Mouse (Mus musculus) lung, embryonic 14.5 days (tissue): ENCODE results near the gene Krt87. TPM values are rescaled to one million over a fixed set of nuclear protein-coding genes. Genes with fewer than 3 reads are reported as not detected.

Experiments
- ATAC-seq: fragments of 200-750 bp; cut with Nextera tagmentation; 2 replicates; pipeline ENCODE4 v1.8.0; 2017; ENCODE audit warnings: mild to moderate bottlenecking, moderate TSS enrichment, moderate library complexity; ENCODE audit not compliant: insufficient read depth
- DNase-seq: peaks from one replicate; pipeline ENCODE4 v3.0.0-alpha.2; 2015
- H3K27ac ChIP-seq: fragments of 300-500 bp; sonication (generic); 2 replicates; pipeline ENCODE4 v1.5.1; 2014; ENCODE audit warnings: low read depth, mild to moderate bottlenecking, moderate library complexity
- H3K27me3 ChIP-seq: fragments of 300-500 bp; sonication (generic); 2 replicates; pipeline ENCODE4 v1.6.1; 2014; ENCODE audit warnings: low read length, control low read depth; ENCODE audit not compliant: insufficient read depth
- H3K36me3 ChIP-seq: fragments of 300-500 bp; sonication (generic); 2 replicates; pipeline ENCODE4 v1.6.1; 2014; ENCODE audit warnings: control low read depth; ENCODE audit not compliant: insufficient read depth
- H3K4me1 ChIP-seq: fragments of 300-500 bp; sonication (generic); 2 replicates; pipeline ENCODE4 v1.6.1; 2014; ENCODE audit warnings: antibody characterized with exemption, control low read depth; ENCODE audit not compliant: insufficient read depth
- H3K4me2 ChIP-seq: fragments of 300-500 bp; sonication (generic); 2 replicates; pipeline ENCODE4 v1.6.1; 2014; ENCODE audit warnings: mild to moderate bottlenecking
- H3K4me3 ChIP-seq: fragments of 300-500 bp; sonication (generic); 2 replicates; pipeline ENCODE4 v1.5.1; 2014; ENCODE audit warnings: low read depth, low read length
- H3K9ac ChIP-seq: fragments of 300-500 bp; sonication (generic); 2 replicates; pipeline ENCODE4 v1.6.1; 2014
- H3K9me3 ChIP-seq: fragments of 300-500 bp; sonication (generic); 2 replicates; pipeline ENCODE4 v1.6.1; 2016; ENCODE audit warnings: low read depth, low read length, control low read depth
- CTCF ChIP-seq: IDR thresholded peaks from 2 replicates; pipeline ENCODE4 v1.5.1; 2016; ENCODE audit warnings: antibody characterized with exemption, low read depth
- WGBS: fragments of 180-500 bp; shearing (Covaris S2); extraction: QIAGEN DNeasy Blood & Tissue Kit; methylation state at CpG from one replicate; pipeline ENCODE4 v1.1.7; 2014; 5-methylcytosine and 5-hydroxymethylcytosine counted together
- polyA plus RNA-seq: library from polyadenylated mRNA; unstranded; fragments of >200 nt; fragmentation: Nextera tagmentation; extraction: Ambion mirVana; gene quantifications from 2 replicates; pipeline ENCODE4 v1.2.1, GENCODE M21; 2014

Gene Krt87
- polyA plus RNA-seq, 1 experiment from 2014 or later = 0.22 TPM

DNA sequence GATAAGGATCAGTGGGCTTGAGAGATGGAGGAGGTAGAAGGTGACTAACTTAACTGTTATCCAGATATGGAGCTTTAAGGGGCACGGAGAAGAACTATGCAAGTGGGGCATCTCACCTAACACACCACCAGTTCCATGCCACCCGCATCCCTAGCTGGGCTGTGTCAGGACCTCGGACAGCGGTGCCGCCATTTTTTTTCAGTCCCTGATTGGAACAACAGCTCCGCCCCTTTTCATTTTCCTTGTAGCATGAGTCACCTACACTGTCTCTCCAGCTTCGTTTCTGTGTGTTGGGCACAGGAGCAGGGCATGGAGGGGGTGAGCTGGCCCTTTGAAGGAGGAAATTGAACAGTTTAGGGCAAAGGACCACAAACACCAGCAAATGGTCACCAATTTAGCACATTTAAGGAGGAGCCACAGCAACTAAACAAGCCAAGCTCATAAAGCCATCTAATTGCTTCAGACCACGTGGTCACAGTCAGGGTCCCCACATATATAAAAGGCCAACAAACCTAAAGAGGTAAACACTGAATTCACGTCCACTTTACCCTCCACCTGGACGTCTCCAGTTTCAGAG is 34.4 kb upstream of the Krt87 start, which contains the start of gene Krt86:
TSS of gene Krt86 (plus strand) at position 527 of the 577 bp plus-strand sequence.
- Histone ChIP-seq H3K27ac (no peak within 1 kb of the TSS), H3K4me3 (no peak within 1 kb of the TSS), H3K9me3 (no peaks in the 10 kb centered on the region), H3K27me3 (no peaks in the 10 kb centered on the region), H3K36me3 (no peaks in the 10 kb centered on the region), H3K9ac (no peak within 1 kb of the TSS), H3K4me1 (no peaks in the 10 kb centered on the region), H3K4me2 (no peak within 1 kb of the TSS)
- DNase-seq = peak; percentile 84
- no peak for ATAC-seq
- no peak for TF ChIP-seq CTCF
- WGBS = 19% methylated on average over 10 of the region's 10 CpGs

GRCm38 (mm10) chr15:101469093-101469492 is 30.5 kb upstream of the Krt87 start:
- H3K27ac ChIP-seq = no peak overlapping the region
- no peak overlapping the region for H3K9ac ChIP-seq
- no peaks in the 10 kb centered on the region for H3K36me3 ChIP-seq
- H3K9me3 ChIP-seq = no peaks in the 10 kb centered on the region
- DNase-seq (no peak), ATAC-seq (no peak)
- 76% methylated on average over 4 of the region's 4 CpGs for WGBS
- no peaks in the 10 kb centered on the region for H3K4me1 ChIP-seq
- no peak overlapping the region for H3K4me3 ChIP-seq
- TF ChIP-seq CTCF = no peak
- H3K4me2 ChIP-seq = no peak overlapping the region
- no peaks in the 10 kb centered on the region for H3K27me3 ChIP-seq

- no peak within 1 kb of the TSS for H3K4me2 ChIP-seq
- WGBS = 75% methylated on average over 13 of the region's 13 CpGs
- DNase-seq (no peak), ATAC-seq (no peak)
- no peak within 1 kb of the TSS for H3K27ac ChIP-seq
- no peaks in the 10 kb centered on the region for H3K9me3 ChIP-seq
- no peak for TF ChIP-seq CTCF
- no peaks in the 10 kb centered on the region for H3K4me1 ChIP-seq
- H3K36me3 ChIP-seq = no peaks in the 10 kb centered on the region
- H3K9ac ChIP-seq = no peak within 1 kb of the TSS
- H3K4me3 ChIP-seq = no peak within 1 kb of the TSS
- H3K27me3 ChIP-seq = no peaks in the 10 kb centered on the region
These were observed 25.0 kb upstream of the Krt87 start, which contains the start of gene Krt81 for GRCm38 (mm10) chr15:101463651-101464050. Gene Krt81 (minus strand): TSS chr15:101463751.

- ATAC-seq = no peak
- WGBS = 75% methylated on average over 14 of the region's 14 CpGs
- Histone ChIP-seq H3K36me3 (no peaks in the 10 kb centered on the region), H3K27ac (no peak overlapping the region), H3K4me1 (no peaks in the 10 kb centered on the region), H3K9me3 (peaks cover 6% of the 10 kb centered on the region; the same call in 1 of the 2 replicates), H3K4me3 (no peak overlapping the region), H3K9ac (no peak overlapping the region), H3K27me3 (no peaks in the 10 kb centered on the region), H3K4me2 (no peak overlapping the region)
- TF ChIP-seq CTCF = peak; percentile 36
- no peak for DNase-seq
These were observed 20.7 kb upstream of the Krt87 start for GRCm38 (mm10) chr15:101459283-101459682.

GRCm38 (mm10) chr15:101458361-101458930 is 19.8 kb upstream of the Krt87 start:
- peak; percentile 17 for DNase-seq
- Histone ChIP-seq H3K9ac (no peak overlapping the region), H3K4me1 (no peaks in the 10 kb centered on the region), H3K4me2 (no peak overlapping the region), H3K4me3 (no peak overlapping the region), H3K27ac (no peak overlapping the region), H3K9me3 (peaks cover 6% of the 10 kb centered on the region; the same call in 1 of the 2 replicates), H3K36me3 (no peaks in the 10 kb centered on the region), H3K27me3 (no peaks in the 10 kb centered on the region)
- ATAC-seq = no peak
- WGBS = 49% methylated on average over 16 of the region's 16 CpGs
- TF ChIP-seq CTCF = no peak

DNA sequence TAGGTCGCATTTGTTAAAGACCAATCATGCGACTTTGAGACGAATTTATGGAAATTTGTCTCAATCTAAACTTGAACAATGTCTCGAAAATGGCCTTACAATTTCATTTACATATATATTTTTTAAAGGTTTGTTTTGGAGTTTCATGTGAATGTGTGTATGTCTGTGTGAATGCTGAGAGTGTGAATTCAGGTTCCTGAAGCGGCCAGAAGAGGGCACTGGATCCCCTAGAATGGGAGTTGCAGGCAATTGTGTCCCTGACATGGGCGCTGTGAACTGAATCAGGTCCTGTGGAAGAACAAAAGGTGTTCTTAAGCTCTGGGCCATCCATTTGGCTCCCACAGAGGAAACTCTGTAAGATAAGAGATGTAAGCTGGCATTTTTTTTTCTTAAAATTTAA is 17.3 kb upstream of the Krt87 start:
- no peaks in the 10 kb centered on the region for H3K36me3 ChIP-seq
- no peak overlapping the region for H3K4me3 ChIP-seq
- no peak overlapping the region for H3K27ac ChIP-seq
- WGBS = 88% methylated on average over 6 of the region's 6 CpGs
- ATAC-seq (no peak), DNase-seq (no peak)
- H3K27me3 ChIP-seq = no peaks in the 10 kb centered on the region
- no peak for TF ChIP-seq CTCF
- H3K9me3 ChIP-seq = peaks cover 6% of the 10 kb centered on the region; the same call in 1 of the 2 replicates
- H3K4me2 ChIP-seq = no peak overlapping the region
- no peaks in the 10 kb centered on the region for H3K4me1 ChIP-seq
- H3K9ac ChIP-seq = no peak overlapping the region

- Histone ChIP-seq H3K4me3 (no peak overlapping the region), H3K4me1 (no peaks in the 10 kb centered on the region), H3K27ac (no peak overlapping the region), H3K9me3 (peaks cover 6% of the 10 kb centered on the region; the same call in 1 of the 2 replicates), H3K4me2 (no peak overlapping the region), H3K27me3 (no peaks in the 10 kb centered on the region), H3K9ac (no peak overlapping the region), H3K36me3 (no peaks in the 10 kb centered on the region)
- no peak for TF ChIP-seq CTCF
- no peak for DNase-seq
- ATAC-seq = no peak
- 53% methylated on average over 2 of the region's 2 CpGs for WGBS
These were observed 16.7 kb upstream of the Krt87 start for GRCm38 (mm10) chr15:101455292-101455691.
